In genomic region chr7:127023896-127024690, GRCm38 (mm10) we compare ENCODE assay signal across 8 mouse cellular contexts. TPM values are rescaled to one million over a fixed set of nuclear protein-coding genes. Genes with fewer than 3 reads are reported as not detected.
DNase-seq lines count a peak whose midpoint lies in the region; ATAC-seq and TF ChIP-seq lines count a peak whose summit lies in the region.

No protein-coding gene starts in this region.

- TF ChIP-seq CTCF in kidney, postnatal 0 days (IDR thresholded peaks at IDR 0.05; ENCODE audit: low read depth) = no peak

- ATAC-seq in kidney, postnatal 0 days (replicated peaks; ENCODE audit: low FRiP score, low read depth) = no peak
- no peak for ATAC-seq in hindbrain, embryonic 11.5 days (ENCODE audit: low FRiP score)
- ATAC-seq in midbrain, embryonic 14.5 days (ENCODE audit: low FRiP score, low TSS enrichment) = no peak
- ATAC-seq in erythroid progenitor cell, adult 5-6 weeks (replicated peaks; ENCODE audit: low FRiP score, poor library complexity, severe bottlenecking) = no peak

- no peaks in the 10 kb centered on the region for H3K27me3 ChIP-seq in kidney, postnatal 0 days (ENCODE audit: insufficient read depth, low read length)
- no peaks in the 10 kb centered on the region for H3K27me3 ChIP-seq in hindbrain, embryonic 11.5 days (ENCODE audit: control insufficient read depth, insufficient read depth, low read length)
- no peaks in the 10 kb centered on the region for H3K27me3 ChIP-seq in midbrain, embryonic 14.5 days (ENCODE audit: control insufficient read depth, insufficient read depth, low read length)

- H3K4me3 ChIP-seq in kidney, postnatal 0 days (replicated peaks; ENCODE audit: low read depth, low read length) = peak overlapping the region; percentile 78
- H3K4me3 ChIP-seq in hindbrain, embryonic 11.5 days (ENCODE audit: low read depth, low read length) = peak overlapping the region; percentile 98
- H3K4me3 ChIP-seq in midbrain, embryonic 14.5 days (replicated peaks; ENCODE audit: low read depth, low read length) = peak overlapping the region; percentile 95

- H3K36me3 ChIP-seq in kidney, postnatal 0 days (ENCODE audit: insufficient read depth, low read length) = 0 out of 2 replicates have a peak, but pooled peaks cover 15% of the 10 kb centered on the region
- peaks cover 4% of the 10 kb centered on the region; the same call in 1 of the 2 replicates for H3K36me3 ChIP-seq in hindbrain, embryonic 11.5 days (ENCODE audit: control insufficient read depth, insufficient read depth, low read length)
- peaks cover 31% of the 10 kb centered on the region for H3K36me3 ChIP-seq in midbrain, embryonic 14.5 days (ENCODE audit: control insufficient read depth, insufficient read depth, low read length)

- H3K4me2 ChIP-seq in kidney, postnatal 0 days (ENCODE audit: low read length) = peak overlapping the region; percentile 95
- H3K4me2 ChIP-seq in hindbrain, embryonic 11.5 days (replicated peaks; ENCODE audit: low read depth, low read length) = peak overlapping the region; percentile 96
- peak overlapping the region; percentile 91 for H3K4me2 ChIP-seq in midbrain, embryonic 14.5 days (ENCODE audit: low read length)

- H3K9me3 ChIP-seq in kidney, postnatal 0 days (replicated peaks; ENCODE audit: low read length) = no peaks in the 10 kb centered on the region
- H3K9me3 ChIP-seq in hindbrain, embryonic 11.5 days (ENCODE audit: control insufficient read depth, low read length) = no peaks in the 10 kb centered on the region
- no peaks in the 10 kb centered on the region for H3K9me3 ChIP-seq in midbrain, embryonic 14.5 days (ENCODE audit: control insufficient read depth, low read length)

- H3K9ac ChIP-seq in kidney, postnatal 0 days (ENCODE audit: low read depth, low read length) = peak overlapping the region; percentile 94
- peak overlapping the region; percentile 100 for H3K9ac ChIP-seq in hindbrain, embryonic 11.5 days (ENCODE audit: low read depth, low read length)
- peak overlapping the region; percentile 99 for H3K9ac ChIP-seq in midbrain, embryonic 14.5 days (replicated peaks; ENCODE audit: low read length)

- peak overlapping the region; percentile 99 for H3K27ac ChIP-seq in kidney, postnatal 0 days
- H3K27ac ChIP-seq in hindbrain, embryonic 11.5 days (ENCODE audit: low read depth, low read length) = peak overlapping the region; percentile 33
- peak overlapping the region; percentile 100 for H3K27ac ChIP-seq in midbrain, embryonic 14.5 days (replicated peaks; ENCODE audit: low read depth, low read length)

- 16% methylated on average over 19 of the region's 19 CpGs for WGBS in kidney, postnatal 0 days
- 35% methylated on average over 19 of the region's 19 CpGs for WGBS in hindbrain, embryonic 11.5 days
- WGBS in midbrain, embryonic 14.5 days = 14% methylated on average over 19 of the region's 19 CpGs

- DNase-seq in kidney, postnatal 0 days (ENCODE audit: low spot score) = no peak
- no peak for DNase-seq in kidney, adult 8-10 months
- DNase-seq in cerebellum, adult 9-11 months = peak; percentile 67
- no peak for DNase-seq in hindbrain, embryonic 11.5 days (ENCODE audit: low spot score)
- DNase-seq in midbrain, embryonic 14.5 days = no peak
- no peak for DNase-seq in MN1 (ENCODE audit: low spot score)
- no peak for DNase-seq in embryo, embryonic 11 days

- H3K4me1 ChIP-seq in kidney, postnatal 0 days (replicated peaks; ENCODE audit: insufficient read depth, low read length) = peaks cover 37% of the 10 kb centered on the region
- peaks cover 22% of the 10 kb centered on the region for H3K4me1 ChIP-seq in hindbrain, embryonic 11.5 days (replicated peaks; ENCODE audit: control insufficient read depth, insufficient read depth, low read length)
- H3K4me1 ChIP-seq in midbrain, embryonic 14.5 days (ENCODE audit: control insufficient read depth, insufficient read depth, low read length) = peaks cover 50% of the 10 kb centered on the region

RNA-seq across cellular contexts. Expression of gene Maz, which starts 2.7 kb away (rescaled TPM):
- 50.3 and 58.7 TPM in 2 replicates for polyA plus RNA-seq in kidney, postnatal 0 days (2015; fragmentation: Nextera tagmentation; extraction: Ambion mirVana)
- polyA plus RNA-seq in hindbrain, embryonic 11.5 days (2014; fragmentation: Nextera tagmentation; extraction: Ambion mirVana) = 69.4 and 71.4 TPM in 2 replicates
- 68.3 and 80.8 TPM in 2 replicates for polyA plus RNA-seq in midbrain, embryonic 14.5 days (2014; fragmentation: Nextera tagmentation; extraction: Ambion mirVana)
- 175 and 179 TPM in 2 replicates for total RNA-seq in erythroid progenitor cell, adult 5-6 weeks (2015; ENCODE audit: low replicate concordance)
- 96.8 and 123 TPM in 2 replicates for total RNA-seq in erythroid progenitor cell, adult 5-6 weeks (2017; ENCODE audit: low replicate concordance)

RNA-seq across cellular contexts. Expression of gene Prrt2, which starts 3.1 kb away (rescaled TPM):
- 2.5 and 2.7 TPM in 2 replicates for polyA plus RNA-seq in kidney, postnatal 0 days (2015; fragmentation: Nextera tagmentation; extraction: Ambion mirVana)
- polyA plus RNA-seq in hindbrain, embryonic 11.5 days (2014; fragmentation: Nextera tagmentation; extraction: Ambion mirVana) = 7.2 and 7.7 TPM in 2 replicates
- 21.8 and 28.9 TPM in 2 replicates for polyA plus RNA-seq in midbrain, embryonic 14.5 days (2014; fragmentation: Nextera tagmentation; extraction: Ambion mirVana)
- 0.84 TPM in 1 of 2 replicates, not detected in the other for total RNA-seq in erythroid progenitor cell, adult 5-6 weeks (2015; ENCODE audit: low replicate concordance)
- total RNA-seq in erythroid progenitor cell, adult 5-6 weeks (2017; ENCODE audit: low replicate concordance) = 3.0 TPM in 1 of 2 replicates, not detected in the other

RNA-seq across cellular contexts. Expression of gene Gm42742, which starts 3.2 kb away (rescaled TPM):
- polyA plus RNA-seq in kidney, postnatal 0 days (2015; fragmentation: Nextera tagmentation; extraction: Ambion mirVana) = 44.2 and 53.8 TPM in 2 replicates
- 50.4 and 53.7 TPM in 2 replicates for polyA plus RNA-seq in hindbrain, embryonic 11.5 days (2014; fragmentation: Nextera tagmentation; extraction: Ambion mirVana)
- polyA plus RNA-seq in midbrain, embryonic 14.5 days (2014; fragmentation: Nextera tagmentation; extraction: Ambion mirVana) = 53.4 and 64.6 TPM in 2 replicates
- 1.7 TPM in 1 of 2 replicates, not detected in the other for total RNA-seq in erythroid progenitor cell, adult 5-6 weeks (2015; ENCODE audit: low replicate concordance)
- 10.8 and 28.1 TPM in 2 replicates for total RNA-seq in erythroid progenitor cell, adult 5-6 weeks (2017; ENCODE audit: low replicate concordance)

RNA-seq across cellular contexts. Expression of gene Pagr1a, which starts 6.9 kb away (rescaled TPM):
- 19.4 and 25.0 TPM in 2 replicates for polyA plus RNA-seq in kidney, postnatal 0 days (2015; fragmentation: Nextera tagmentation; extraction: Ambion mirVana)
- 76.1 and 78.5 TPM in 2 replicates for polyA plus RNA-seq in hindbrain, embryonic 11.5 days (2014; fragmentation: Nextera tagmentation; extraction: Ambion mirVana)
- 21.2 and 38.3 TPM in 2 replicates for polyA plus RNA-seq in midbrain, embryonic 14.5 days (2014; fragmentation: Nextera tagmentation; extraction: Ambion mirVana)
- total RNA-seq in erythroid progenitor cell, adult 5-6 weeks (2015; ENCODE audit: low replicate concordance) = 24.1 and 46.9 TPM in 2 replicates
- total RNA-seq in erythroid progenitor cell, adult 5-6 weeks (2017; ENCODE audit: low replicate concordance) = 10.6 and 26.2 TPM in 2 replicates

RNA-seq across cellular contexts. Expression of gene Pagr1b, which starts 7.8 kb away (rescaled TPM):
- 0.21 and 0.65 TPM in 2 replicates for polyA plus RNA-seq in kidney, postnatal 0 days (2015; fragmentation: Nextera tagmentation; extraction: Ambion mirVana)
- polyA plus RNA-seq in hindbrain, embryonic 11.5 days (2014; fragmentation: Nextera tagmentation; extraction: Ambion mirVana) = not detected in 2 replicates
- not detected in 2 replicates for polyA plus RNA-seq in midbrain, embryonic 14.5 days (2014; fragmentation: Nextera tagmentation; extraction: Ambion mirVana)
- not detected in 2 replicates for total RNA-seq in erythroid progenitor cell, adult 5-6 weeks (2015; ENCODE audit: low replicate concordance)
- 0.64 and 11.8 TPM in 2 replicates for total RNA-seq in erythroid progenitor cell, adult 5-6 weeks (2017; ENCODE audit: low replicate concordance)

Comparison
In these comparisons a context has a peak if more than half of its experiments do, and no peak if none do; other contexts are left out.
1. H3K27ac ChIP-seq: peak in every context shown above with its lines; median percentile 100 in midbrain, embryonic 14.5 days; 99 in kidney, postnatal 0 days; 33 in hindbrain, embryonic 11.5 days.